Mouse (Mus musculus) spleen, adult 2 months (tissue): Measurements from ENCODE around the gene Llgl1. TPM values are rescaled to one million over a fixed set of nuclear protein-coding genes. Genes with fewer than 3 reads are reported as not detected.

Experiments used
- DNase-seq, 2 experiments: peaks; one replicate each; pipeline versions ENCODE4 v3.0.0 to v3.0.0-alpha.2; 2012 to 2021; ENCODE audit warnings: low spot score in 2 of 2, low read depth in 1 of 2
- H3K27ac ChIP-seq: fragments of 200-500 bp; 2 replicates; pipeline ENCODE4 v1.5.1; 2012; ENCODE audit warnings: low read length, inconsistent platforms; ENCODE audit not compliant: insufficient read depth
- H3K27me3 ChIP-seq: fragments of 200-500 bp; 2 replicates; pipeline ENCODE4 v1.6.1; 2012; ENCODE audit warnings: mild to moderate bottlenecking, moderate library complexity, low read length, inconsistent platforms; ENCODE audit not compliant: control insufficient read depth, insufficient read depth
- H3K36me3 ChIP-seq: fragments of 200-500 bp; 2 replicates; pipeline ENCODE4 v1.6.1; 2012; ENCODE audit warnings: mild to moderate bottlenecking, low read length, inconsistent platforms; ENCODE audit not compliant: control insufficient read depth, insufficient read depth
- H3K4me1 ChIP-seq: fragments of 200-500 bp; 2 replicates; pipeline ENCODE4 v1.6.1; 2011; ENCODE audit warnings: inconsistent platforms; ENCODE audit not compliant: control insufficient read depth, insufficient read depth, insufficient read length
- H3K4me3 ChIP-seq: fragments of 200-500 bp; 2 replicates; pipeline ENCODE4 v1.5.1; 2011; ENCODE audit warnings: mild to moderate bottlenecking, inconsistent platforms; ENCODE audit not compliant: insufficient read depth, insufficient read length; ENCODE audit errors: extremely low read depth
- CTCF ChIP-seq: fragments of 200-500 bp; IDR thresholded peaks from 2 replicates; pipeline ENCODE4 v1.5.1; 2011; ENCODE audit warnings: mild to moderate bottlenecking, inconsistent platforms; ENCODE audit not compliant: insufficient read depth, insufficient read length, insufficient replicate concordance; ENCODE audit errors: extremely low read depth
- POLR2A ChIP-seq: fragments of 200-500 bp; IDR thresholded peaks from 2 replicates; pipeline ENCODE4 v1.6.1; 2011; ENCODE audit warnings: low read depth, low read length, inconsistent platforms
- WGBS: fragments of 180-500 bp; shearing (Covaris S2); methylation state at CpG from one replicate; pipeline ENCODE4 v1.1.7; 2018; 5-methylcytosine and 5-hydroxymethylcytosine counted together
- polyA plus RNA-seq: library from polyadenylated mRNA; depleted of rRNA; stranded (reverse); fragments of >200 nt; gene quantifications from 2 replicates; pipeline ENCODE4 v1.2.3, GENCODE M21; 2012

Gene Llgl1
- polyA plus RNA-seq, 1 experiment: 38.6 TPM

DNA sequence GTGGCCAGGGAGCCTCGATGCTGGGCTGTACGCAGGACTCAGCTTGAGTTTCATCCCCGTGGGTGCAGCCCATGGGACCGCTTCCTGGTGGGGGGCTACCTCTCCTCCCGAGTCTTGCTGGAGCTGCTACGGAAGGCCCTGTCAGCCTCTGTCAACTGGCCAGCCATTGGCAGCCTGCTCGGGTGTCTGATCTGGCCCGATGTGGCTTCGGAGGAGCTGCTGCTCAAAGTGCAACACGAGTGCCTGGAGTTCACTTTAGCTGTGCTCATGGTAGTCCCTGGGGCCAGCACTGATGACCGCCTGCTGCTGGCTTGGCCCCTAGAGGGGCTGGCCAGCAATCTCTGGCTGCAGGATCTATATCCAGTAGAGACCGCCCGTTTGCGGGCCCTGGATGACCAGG lies 31.7 kb downstream of the Llgl1 start:
- Histone ChIP-seq H3K27ac (no peak overlapping the region), H3K4me3 (no peak overlapping the region), H3K4me1 (peaks cover 7% of the 10 kb centered on the region; the same call in 1 of the 2 replicates), H3K27me3 (no peaks in the 10 kb centered on the region), H3K36me3 (peaks cover 5% of the 10 kb centered on the region; the same call in 1 of the 2 replicates)
- no peak for DNase-seq
- TF ChIP-seq CTCF (no peak), POLR2A (no peak)
- 93% methylated on average over 14 of the region's 14 CpGs for whole genome bisulfite sequencing

GRCm38 (mm10) chr11:60734206-60734605 lies 34.7 kb downstream of the Llgl1 start:
- no peaks in the 10 kb centered on the region for H3K27me3 ChIP-seq
- TF ChIP-seq POLR2A: no peak
- no peak for TF ChIP-seq CTCF
- DNase-seq: no peak
- no peak overlapping the region for H3K4me3 ChIP-seq
- peaks cover 2% of the 10 kb centered on the region; the same call in 1 of the 2 replicates for H3K4me1 ChIP-seq
- no peak overlapping the region for H3K27ac ChIP-seq
- peaks cover 5% of the 10 kb centered on the region; the same call in 1 of the 2 replicates for H3K36me3 ChIP-seq
- WGBS: 72% methylated on average over 2 of the region's 2 CpGs

DNA sequence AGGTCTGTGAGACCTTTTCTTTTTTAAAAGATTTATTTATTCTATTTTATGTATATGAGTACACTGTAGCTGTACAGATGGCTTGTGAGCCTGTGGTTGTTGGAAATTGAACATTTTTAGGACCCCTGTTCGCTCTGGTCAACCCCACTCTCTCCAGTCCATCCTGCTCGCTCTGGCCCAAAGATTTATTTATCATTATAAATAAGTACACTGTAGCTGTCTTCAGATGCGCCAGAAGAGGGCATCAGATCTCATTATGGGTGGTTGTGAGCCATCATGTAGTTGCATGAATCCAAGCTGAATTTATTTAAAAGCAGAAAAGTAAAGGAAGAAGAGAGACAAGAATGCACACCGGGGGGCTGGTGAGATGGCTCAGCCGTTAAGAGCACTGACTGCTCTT lies 35.7 kb downstream of the Llgl1 start:
- DNase-seq: no peak
- H3K27ac ChIP-seq: no peak overlapping the region
- H3K4me3 ChIP-seq: no peak overlapping the region
- H3K36me3 ChIP-seq: peaks cover 9% of the 10 kb centered on the region
- peaks cover 2% of the 10 kb centered on the region; the same call in 1 of the 2 replicates for H3K4me1 ChIP-seq
- no peaks in the 10 kb centered on the region for H3K27me3 ChIP-seq
- WGBS: 82% methylated on average over 5 of the region's 5 CpGs
- no peak for TF ChIP-seq POLR2A
- no peak for TF ChIP-seq CTCF

- Histone ChIP-seq H3K4me1 (peaks cover 2% of the 10 kb centered on the region; the same call in 1 of the 2 replicates), H3K27ac (no peak overlapping the region), H3K27me3 (no peaks in the 10 kb centered on the region), H3K4me3 (no peak overlapping the region), H3K36me3 (peaks cover 6% of the 10 kb centered on the region)
- no peak for DNase-seq
- TF ChIP-seq POLR2A: no peak
- no peak for TF ChIP-seq CTCF
- 87% methylated on average over 3 of the region's 3 CpGs for WGBS
Observed at GRCm38 (mm10) chr11:60736491-60736890, 37.0 kb downstream of the Llgl1 start.

DNA sequence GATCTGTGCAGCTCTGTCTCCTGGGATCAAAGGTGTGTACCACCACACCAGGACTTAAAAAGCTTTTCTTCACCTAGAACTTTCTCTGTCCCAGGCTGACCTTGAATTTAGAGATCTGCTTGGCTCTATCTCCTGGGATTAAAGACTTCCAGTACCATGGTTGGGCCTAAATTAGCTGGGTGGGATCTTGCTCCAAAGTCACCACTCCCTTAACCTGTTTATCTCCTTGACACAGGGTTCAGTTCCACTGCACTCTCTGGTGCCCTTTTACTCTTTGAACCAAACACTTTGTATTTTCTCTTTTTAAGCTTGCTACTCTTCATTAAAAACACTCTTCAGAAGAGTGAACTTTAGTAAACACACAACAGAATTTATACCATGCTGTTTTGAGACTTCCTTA lies 37.9 kb downstream of the Llgl1 start:
- no peak overlapping the region for H3K27ac ChIP-seq
- no peak for DNase-seq
- peaks cover 7% of the 10 kb centered on the region for H3K36me3 ChIP-seq
- peaks cover 2% of the 10 kb centered on the region; the same call in 1 of the 2 replicates for H3K4me1 ChIP-seq
- no peak overlapping the region for H3K4me3 ChIP-seq
- H3K27me3 ChIP-seq: no peaks in the 10 kb centered on the region
- TF ChIP-seq POLR2A: no peak

DNA sequence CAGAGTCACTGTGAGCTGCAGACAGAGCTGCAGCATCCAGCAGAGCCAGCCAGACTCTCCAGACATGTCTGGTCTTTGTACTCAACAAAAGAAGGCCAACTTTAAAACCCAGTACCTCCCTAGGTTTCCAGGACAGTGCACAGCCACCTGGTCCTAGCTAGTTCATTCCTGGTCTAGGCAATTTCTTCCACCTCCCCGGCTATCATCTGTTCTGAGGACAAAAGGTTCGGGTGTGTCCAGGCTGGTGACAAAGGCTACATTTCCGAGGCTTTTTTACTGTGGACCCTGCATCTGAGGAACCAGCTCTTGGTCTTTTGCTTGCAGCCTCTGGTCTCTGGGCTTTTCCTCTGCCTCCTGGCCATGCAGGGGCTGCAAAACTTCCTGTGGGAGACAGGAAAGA lies 40.8 kb downstream of the Llgl1 start:
- Histone ChIP-seq H3K36me3 (peaks cover 12% of the 10 kb centered on the region), H3K27ac (no peak overlapping the region), H3K4me1 (peaks cover 10% of the 10 kb centered on the region; the same call in 1 of the 2 replicates), H3K4me3 (no peak overlapping the region), H3K27me3 (no peaks in the 10 kb centered on the region)
- TF ChIP-seq POLR2A (no peak), CTCF (no peak)
- 92% methylated on average over 3 of the region's 3 CpGs for WGBS
- DNase-seq: no peak

DNA sequence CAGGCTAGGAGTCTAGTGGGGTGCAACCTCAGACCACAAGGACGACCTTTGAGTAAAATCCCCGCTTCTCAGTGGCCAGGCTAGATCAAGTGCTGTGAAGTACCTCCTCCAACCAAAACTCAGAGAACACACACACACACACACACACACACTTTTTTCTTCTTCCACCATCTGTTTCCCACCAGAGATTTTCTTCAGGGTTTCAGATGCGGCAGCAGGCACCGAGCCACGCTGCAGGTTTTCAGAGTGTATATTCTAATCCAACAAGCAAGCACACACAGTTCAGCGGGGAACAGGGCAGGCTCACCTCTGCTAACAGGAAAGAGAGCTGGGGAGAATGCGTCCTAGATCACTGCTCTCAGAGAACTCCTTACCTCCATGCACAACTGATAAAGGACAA lies 56.0 kb downstream of the Llgl1 start:
- Histone ChIP-seq H3K27ac (no peak overlapping the region), H3K4me3 (no peak overlapping the region), H3K27me3 (no peaks in the 10 kb centered on the region), H3K4me1 (no peaks in the 10 kb centered on the region), H3K36me3 (peaks cover 18% of the 10 kb centered on the region)
- DNase-seq: no peak
- TF ChIP-seq CTCF (no peak), POLR2A (no peak)
- 92% methylated on average over 7 of the region's 7 CpGs for WGBS
